Mouse (Mus musculus): ENCODE measurements around the gene Zscan10.

Zscan10 gene

DNA sequence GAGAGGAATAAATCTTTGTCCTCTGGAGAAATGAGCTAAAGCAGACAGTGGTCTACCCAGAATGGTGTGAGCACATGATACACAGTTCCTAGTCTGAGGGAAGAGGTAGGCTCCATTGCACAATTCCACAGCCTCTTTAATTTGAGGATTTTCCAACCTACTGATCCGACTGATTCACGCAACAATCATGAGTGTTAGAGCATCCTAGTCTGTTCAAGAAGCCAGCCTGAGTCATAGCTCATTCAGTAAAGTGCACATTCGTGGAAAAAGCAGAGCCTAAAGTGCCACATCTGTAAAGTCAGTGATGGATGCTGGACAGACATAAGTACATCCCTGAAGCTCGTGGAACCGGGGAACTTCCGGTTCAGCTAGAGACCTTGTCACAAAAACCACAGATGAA is 50.7 kb downstream of the Zscan10 start:
- DNase-seq (ENCODE audit: low spot score in 2 of 2): no peak

DNA sequence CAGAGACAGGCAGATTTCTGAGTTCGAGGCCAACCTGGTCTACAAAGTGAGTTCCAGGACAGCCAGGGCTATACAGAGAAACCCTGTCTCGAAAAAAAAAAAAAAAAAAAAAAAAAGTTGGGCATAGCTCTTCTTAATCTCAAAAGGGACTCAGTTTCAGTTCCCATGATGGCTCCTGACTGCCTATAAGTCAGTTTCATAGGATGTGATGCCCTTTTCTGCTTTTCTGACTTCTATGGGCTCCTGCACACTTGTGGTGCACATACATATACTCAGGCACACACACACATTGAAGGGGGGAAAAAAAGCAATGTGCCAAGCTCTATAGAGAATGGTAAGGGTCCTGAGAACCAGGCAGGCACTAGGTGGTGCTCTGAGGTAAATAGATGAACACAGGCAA is 52.7 kb downstream of the Zscan10 start:
- DNase-seq (ENCODE audit: low spot score in 2 of 2): no peak

DNA sequence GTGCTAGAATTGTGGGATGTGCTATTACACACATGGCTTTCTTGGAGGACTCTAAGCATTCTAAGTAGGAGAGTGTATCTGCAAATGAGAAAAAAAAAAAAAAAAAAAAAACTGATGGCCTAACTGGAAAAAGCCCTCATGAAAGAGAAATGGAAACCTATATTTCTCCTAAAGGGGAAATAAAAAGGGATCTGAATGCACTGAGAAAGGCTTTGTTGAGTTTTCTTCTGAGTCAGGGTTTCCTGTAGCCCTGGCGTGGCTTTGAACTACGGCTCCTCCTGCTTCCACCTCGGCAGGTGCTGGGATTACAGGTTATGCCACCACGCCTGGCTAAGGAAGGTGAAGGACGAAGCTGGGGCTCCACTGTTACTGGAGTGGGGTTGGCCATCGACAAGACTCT is 53.3 kb downstream of the Zscan10 start:
- DNase-seq (ENCODE audit: low spot score in 2 of 2): no peak

DNA sequence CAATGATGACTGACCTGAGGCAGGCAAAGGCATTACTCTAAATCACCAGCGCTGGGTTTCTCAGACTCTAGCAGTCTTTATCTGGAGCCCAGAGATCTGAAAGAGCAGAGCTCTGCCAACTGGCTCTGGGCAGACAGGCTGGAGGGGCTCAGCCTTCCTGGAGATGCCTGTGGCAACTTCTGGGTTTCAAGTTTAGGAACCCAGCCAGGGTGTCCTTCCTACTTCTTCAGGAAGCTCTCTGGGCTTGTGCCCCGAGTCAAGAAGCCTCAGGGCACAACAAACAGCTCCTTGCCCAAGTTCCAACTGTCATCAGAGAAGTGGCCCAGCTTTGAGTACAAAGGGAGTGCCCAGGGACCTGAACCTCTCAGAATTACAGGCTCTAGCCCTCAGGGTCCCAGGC is 53.8 kb downstream of the Zscan10 start:
- DNase-seq (ENCODE audit: low spot score in 2 of 2): no peak

DNA sequence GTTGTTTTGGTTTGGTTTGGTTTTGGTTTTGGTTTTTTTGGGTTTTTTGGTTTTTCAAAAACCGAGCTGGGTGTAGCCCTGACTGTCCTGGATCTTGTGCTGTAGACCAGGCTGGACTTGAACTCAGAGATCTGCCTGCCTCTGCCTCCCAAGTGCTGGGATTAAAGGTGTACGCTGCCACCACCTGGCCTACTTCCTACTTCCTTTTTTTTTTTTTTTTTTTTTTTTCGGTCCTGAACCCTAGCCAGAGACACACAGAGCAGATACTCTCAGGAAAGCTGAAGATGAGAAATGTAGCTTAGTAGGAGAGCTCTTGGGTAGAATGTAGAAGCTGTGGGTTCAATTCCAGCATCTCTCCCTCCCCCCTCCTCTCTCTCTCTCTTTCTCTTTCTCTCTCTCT is 57.8 kb downstream of the Zscan10 start:
- no peak for DNase-seq (ENCODE audit: low spot score in 2 of 2)

DNA sequence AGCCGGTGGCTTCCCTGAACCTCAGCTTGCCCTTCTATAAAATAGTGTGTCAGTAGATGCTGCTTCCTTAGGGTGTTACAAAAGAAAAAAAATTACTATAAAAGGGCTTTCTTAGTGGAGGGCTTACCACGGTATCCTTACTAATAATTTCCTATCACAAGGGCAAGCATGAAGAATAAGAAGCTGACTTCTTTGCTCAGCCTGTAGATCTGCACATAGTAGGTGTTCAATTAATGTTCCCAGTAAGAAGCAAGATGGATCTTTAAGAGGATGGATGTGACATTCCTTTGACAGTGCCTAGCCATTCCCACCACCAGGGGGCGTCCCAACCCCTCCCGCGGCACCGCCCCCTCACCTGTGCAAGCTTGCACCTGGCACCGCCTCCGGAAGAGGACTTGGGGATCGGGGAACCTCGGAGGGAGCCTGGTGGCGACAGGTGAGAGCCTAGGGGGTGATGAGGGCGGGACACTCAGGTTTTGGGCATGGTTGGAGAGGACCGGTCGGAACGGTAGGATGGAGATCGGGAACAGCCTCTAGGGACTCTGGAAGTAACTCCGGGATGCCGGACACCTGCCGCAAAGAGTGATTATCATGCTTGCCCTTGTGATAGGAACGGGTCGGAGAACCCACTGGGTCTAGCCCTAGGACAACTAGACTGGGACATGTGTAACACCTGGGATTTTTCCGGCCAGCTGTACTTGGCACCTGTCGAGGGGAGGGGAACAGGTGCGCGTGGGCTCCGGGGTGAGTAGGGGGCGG is 59.6 kb downstream of the Zscan10 start, which contains the start of gene Bicdl2:
Bicdl2 (plus strand) TSS at position 390 of the 759 bp plus-strand sequence.
- no peak for DNase-seq (ENCODE audit: low spot score in 2 of 2)
